Mouse (Mus musculus): ENCODE results near the gene Rcan2. TPM values are rescaled to one million over a fixed set of nuclear protein-coding genes. Genes with fewer than 3 reads are reported as not detected.

Rcan2 gene
- not detected in 2 replicates for total RNA-seq (2023)

DNA sequence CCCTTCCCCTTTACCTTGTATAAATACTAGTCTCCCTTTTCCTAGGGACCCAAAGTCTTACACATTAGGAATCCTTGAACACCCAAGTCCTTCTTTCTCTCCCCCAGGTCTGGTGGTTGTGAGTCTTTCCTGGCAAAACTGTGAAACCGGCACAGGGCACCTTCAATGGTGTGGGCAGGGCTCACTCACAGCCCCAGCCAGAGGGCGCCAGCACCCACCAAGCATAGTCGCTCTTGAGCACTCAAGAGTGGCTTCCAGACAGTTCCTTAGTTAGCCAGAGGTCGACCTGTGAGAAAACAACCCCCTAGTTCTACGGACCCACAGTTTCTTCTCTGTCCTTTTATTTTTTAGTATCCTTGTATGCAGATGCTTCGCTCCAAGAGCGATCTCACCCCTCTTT, at the start of gene Rcan2:
Gene Rcan2 (plus strand): TSS at position 275 of the 400 bp plus-strand sequence.

DNA sequence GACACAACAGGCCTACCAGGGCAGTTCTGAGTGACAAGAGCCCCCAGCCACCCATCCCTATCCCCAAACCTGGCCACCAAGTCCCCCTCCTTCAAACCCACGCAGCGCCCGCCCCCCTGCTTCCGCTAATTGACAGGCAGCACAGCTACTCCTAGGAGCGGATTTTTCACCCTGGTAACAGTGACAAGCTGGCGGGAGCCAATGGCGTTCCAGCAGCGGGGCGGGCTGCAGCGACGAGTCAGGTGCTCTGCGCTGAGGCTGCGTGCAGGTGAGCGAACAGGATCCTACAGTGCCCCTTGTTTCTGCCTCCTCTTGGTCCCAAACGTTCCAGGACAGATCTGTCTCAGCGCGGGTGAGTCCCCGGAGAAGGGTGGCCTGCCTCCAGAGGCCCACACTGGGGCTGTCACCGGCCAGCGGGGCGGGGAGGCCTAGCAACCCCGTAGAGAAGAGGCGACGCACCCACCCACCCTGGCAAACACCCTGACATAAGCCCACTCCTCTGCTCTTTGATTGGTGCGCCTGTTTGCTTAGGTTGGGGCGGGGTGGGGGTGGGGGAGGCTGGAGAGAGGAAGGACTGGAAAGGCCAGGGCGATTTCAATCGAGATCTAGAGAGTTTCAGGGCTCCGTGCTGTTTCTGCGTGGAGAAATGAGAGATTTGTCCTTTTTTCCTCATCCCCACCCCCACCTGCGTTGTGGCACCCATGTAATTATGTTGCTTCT, 277.6 kb downstream of the Rcan2 start, which contains the start of gene Enpp5:
Gene Enpp5 (plus strand): TSS at position 183 of the 720 bp plus-strand sequence.

Other genes with a start within 250 kb of the Rcan2 start
- 100 and 107 TPM in 2 replicates for gene Pla2g7, start 233.3 kb upstream of the Rcan2 start, total RNA-seq (2023)
- gene Tdrd6, start 171.1 kb upstream of the Rcan2 start, total RNA-seq (2023): not detected in 2 replicates
- gene Slc25a27, start 134.1 kb upstream of the Rcan2 start, total RNA-seq (2023): 2.1 and 3.1 TPM in 2 replicates
- 4.5 and 5.4 TPM in 2 replicates for gene Cyp39a1, start 133.9 kb upstream of the Rcan2 start, total RNA-seq (2023)